Mouse (Mus musculus) left cerebral cortex, adult 8-10 months (tissue): ENCODE measurements at regions not wholly inside any gene's neighbourhood (a gene's known extent, or its start where the extent isn't known, plus 50 kb on each side); places are given as distances from the start of the nearest gene placed in this dataset.
A peak's percentile ranks its signal among the peaks of the same experiment; 100 is the strongest.

Experiments used
- DNase-seq, 2 experiments: peaks; one replicate each; pipeline ENCODE4 v3.0.0; 2022; ENCODE audit warnings: low spot score in 2 of 2

- DNase-seq, result no peak
Observed at GRCm38 (mm10) chr1:143464863-143465262, 175.6 kb upstream of the B3galt2 start.

- DNase-seq, result no peak
Observed at GRCm38 (mm10) chr1:143466092-143466491, 174.4 kb upstream of the B3galt2 start.

- DNase-seq, result no peak
Observed at GRCm38 (mm10) chr1:143475329-143475728, 165.1 kb upstream of the B3galt2 start.

- DNase-seq, result no peak
Observed at GRCm38 (mm10) chr1:143483345-143483744, 157.1 kb upstream of the B3galt2 start.

- DNase-seq, result no peak
Observed at GRCm38 (mm10) chr1:143484936-143485335, 155.5 kb upstream of the B3galt2 start.

GRCm38 (mm10) chr1:143497092-143497491 is 143.4 kb upstream of the B3galt2 start:
- DNase-seq, result no peak

- DNase-seq, result peak in 1 of 2 experiments; percentile 36
Observed at GRCm38 (mm10) chr1:143503436-143504065, 136.9 kb upstream of the B3galt2 start.

- no peak for DNase-seq
Observed at GRCm38 (mm10) chr1:143504066-143504440, 136.4 kb upstream of the B3galt2 start.

- DNase-seq, result no peak
Observed at GRCm38 (mm10) chr1:143505318-143505717, 135.1 kb upstream of the B3galt2 start.

- no peak for DNase-seq
Observed at GRCm38 (mm10) chr1:143523831-143524521, 116.5 kb upstream of the B3galt2 start.

- no peak for DNase-seq
Observed at GRCm38 (mm10) chr1:143524522-143524865, 116.0 kb upstream of the B3galt2 start.

- no peak for DNase-seq
Observed at GRCm38 (mm10) chr1:143540223-143540622, 100.2 kb upstream of the B3galt2 start.

- no peak for DNase-seq
Observed at GRCm38 (mm10) chr1:143540701-143541100, 99.8 kb upstream of the B3galt2 start.
